Mouse (Mus musculus) liver (tissue): ENCODE measurements around the gene Usp21.
"Not testable (repeated sequence)": the region's sequence is repeated elsewhere in the genome, so short reads cannot be mapped to it uniquely, and the experiment has no call there.

Experiments used
- DNase-seq: peaks from one replicate; pipeline ENCODE4 v3.0.0-alpha.2; 2020; ENCODE audit warnings: mixed read lengths

The Usp21 gene

DNA sequence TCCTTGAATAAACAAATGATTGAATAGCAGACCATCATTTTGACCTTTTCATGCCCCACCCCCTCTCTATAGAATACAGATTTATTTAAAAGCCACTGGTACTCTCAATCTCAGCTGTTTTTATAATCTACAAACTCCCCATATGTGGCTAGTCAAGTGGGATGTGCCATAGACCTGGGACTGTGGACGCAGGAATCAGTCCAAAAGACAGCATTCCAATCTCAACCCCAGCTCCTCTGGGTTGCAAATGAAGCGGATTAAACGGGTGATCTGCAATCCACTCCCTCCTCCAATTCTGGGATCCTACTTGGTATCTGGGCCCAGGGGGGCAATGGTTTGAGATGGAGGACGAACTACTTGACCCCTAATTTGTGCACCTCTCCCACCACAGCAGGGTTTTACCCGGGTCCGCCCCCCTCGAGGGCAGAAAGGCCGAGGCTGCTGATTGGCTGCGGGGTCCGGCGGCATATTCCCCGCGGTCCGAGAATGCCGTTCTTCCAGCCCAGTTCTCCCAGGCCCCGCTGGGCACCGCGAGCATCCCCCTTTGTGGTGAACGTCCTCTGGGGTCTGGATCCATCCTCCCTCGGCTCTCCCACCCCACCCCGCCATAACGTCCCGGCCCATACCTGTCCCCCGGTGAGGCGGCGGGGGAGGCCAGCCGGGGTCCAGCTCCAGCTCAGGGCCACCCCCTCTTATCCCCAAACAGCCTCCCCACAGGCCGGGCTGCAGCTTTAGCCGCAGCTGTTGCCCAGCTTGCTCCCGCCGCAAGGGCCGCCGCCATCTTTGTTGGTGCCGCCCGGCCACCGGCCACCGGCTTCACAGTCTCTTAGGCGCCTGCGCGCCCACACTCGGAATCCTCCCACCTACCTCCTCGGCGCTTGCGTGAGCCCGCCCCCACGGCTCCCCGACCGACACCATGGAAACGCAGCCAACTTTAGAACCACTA is at the start of gene Usp21:
Gene Usp21 (minus strand): TSS at position 856 of the 946 bp plus-strand sequence.
- peak; percentile 95 for DNase-seq

DNA sequence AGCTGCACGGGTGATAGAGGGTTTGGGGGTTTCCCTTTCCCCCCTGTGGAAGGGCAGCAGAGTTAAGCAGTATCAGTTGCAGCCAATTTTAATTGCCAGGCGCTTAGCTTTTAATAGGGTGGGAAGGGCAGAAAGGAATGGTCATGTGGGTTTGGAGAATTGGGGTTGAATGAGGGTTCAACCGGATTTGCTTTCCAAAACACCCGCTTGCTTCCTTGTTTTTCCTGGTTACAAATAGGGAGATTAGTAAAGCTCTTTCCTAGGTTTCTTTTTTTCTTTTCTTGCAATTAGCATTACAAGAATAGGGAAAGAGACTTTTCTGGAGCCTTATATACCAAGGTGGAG is 42.4 kb upstream of the Usp21 start:
- no peak for DNase-seq

DNA sequence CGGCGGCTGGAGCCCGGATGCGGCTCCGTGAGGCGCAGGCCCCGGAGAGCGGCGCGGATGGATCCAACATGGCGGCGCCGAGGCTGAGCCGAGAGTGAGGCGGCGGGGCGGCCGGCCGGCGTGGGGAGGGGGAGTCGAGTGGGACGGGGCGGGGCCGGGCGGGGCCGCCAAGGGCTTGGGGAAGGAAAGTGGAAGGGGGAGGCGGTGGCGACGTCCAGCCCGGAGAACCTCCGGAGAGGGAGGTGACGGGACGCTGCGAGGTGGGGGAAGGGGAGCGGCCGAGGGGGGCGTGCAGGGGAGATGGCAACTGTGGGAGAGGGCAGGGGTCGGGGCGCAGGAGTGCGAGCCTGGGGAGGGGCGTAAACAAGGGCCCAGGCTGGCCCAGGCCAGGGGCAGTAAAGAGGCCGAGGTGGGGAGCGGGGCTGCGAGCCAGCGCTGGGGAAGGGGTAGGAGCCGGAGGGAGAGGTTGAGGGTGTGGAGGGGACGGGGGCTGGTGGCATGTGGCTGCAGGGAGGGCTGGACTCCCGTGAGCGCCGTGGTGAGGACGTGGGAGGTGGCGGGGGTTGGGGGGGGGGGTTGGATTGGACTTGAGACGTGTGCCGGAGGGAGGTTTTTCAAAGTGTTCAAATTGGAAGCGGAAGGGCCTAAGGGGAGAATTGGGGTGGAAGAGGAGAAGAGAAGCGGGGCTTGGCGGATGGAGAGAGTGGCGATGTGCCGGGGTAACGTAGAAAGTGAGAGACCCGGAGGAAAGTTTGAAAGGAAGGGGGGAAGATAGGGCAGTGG is 41.8 kb upstream of the Usp21 start:
- peak; percentile 86 for DNase-seq

DNA sequence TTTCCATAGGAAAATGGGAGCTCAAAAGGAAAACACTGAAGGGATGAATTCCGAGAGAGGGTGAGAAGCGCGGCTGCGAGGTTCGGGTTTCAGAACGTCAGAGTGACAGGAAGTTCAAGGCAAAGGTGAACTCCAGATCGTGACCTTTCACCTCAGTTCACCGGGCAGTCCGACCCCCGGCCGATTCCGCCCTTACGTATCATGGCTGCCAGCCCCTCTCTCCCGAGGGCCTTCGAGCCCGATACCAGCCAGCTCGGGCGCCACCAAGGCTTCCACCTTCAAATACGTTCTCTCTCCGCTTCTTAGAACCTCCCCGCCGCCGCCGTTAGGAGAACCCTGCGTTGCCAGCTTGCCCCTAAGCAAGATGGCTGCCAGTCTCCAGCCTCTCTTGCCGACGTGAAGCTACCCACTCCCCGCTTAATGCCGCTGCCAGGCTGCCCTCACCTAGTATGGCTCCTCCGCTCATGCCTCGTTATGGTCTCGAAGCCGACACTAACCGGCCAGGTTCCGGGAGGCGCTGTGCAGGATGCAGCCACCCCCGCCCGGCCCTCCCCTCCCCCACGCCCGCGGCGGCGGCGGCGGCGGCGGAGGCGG is 41.1 kb upstream of the Usp21 start, which contains the start of gene Dedd:
Gene Dedd (plus strand): TSS at position 307 of the 594 bp plus-strand sequence.
- peak; percentile 89 for DNase-seq

DNA sequence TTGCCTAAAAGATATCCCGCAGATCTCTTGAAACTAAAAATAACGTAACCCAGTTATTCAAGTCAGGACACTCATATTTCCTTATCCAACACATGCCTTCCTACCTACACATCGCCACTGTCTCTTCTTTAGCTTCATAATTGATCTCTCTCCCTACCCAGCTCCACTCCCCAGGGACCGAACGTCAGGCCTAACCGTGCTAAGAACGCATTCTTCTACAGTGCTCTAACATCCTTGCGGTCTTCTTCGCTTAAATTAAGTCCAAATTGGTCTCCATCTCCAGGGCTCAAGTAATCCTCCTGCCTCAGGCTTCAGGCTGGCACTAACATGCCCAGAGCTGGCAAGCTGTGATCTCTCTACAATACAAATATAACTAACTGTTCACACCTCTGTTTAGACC is 40.5 kb upstream of the Usp21 start:
- DNase-seq = peak; percentile 25

DNA sequence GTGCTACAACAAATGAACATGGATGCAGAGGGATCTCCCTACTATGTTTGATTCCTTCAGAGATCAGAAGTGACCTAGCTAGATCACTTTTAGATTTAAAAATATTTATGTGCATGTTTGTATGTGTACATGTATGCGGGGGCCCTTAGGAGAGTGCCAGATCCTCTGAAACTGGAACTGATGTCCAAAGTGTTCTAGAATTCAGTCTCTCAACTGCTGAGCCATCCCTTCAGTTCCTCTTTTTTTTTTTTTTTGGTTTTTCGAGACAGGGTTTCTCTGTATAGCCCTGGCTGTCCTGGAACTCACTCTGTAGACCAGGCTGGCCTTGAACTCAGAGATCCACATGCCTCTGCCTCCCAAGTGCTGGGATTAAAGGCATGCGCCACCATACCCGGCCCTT is 38.8 kb upstream of the Usp21 start:
- DNase-seq = not testable (repeated sequence)

DNA sequence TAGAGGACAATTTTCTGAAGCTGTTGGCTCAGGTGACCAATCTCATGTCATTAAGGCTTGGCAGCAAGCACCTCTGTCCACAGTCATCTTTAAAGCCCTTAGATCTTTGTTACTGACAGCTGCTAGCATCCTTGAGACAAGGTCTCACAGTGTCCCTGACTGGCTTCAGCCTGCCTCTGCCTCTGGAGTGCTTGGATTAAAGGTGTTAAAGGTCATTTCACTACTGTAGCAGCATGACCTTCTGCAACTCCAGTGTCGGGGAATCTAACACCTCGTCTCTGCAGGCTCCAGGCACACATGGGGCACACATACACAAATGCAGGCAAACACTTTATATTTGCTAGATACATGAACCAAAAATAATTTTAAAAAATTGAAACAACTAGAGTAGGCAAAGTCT is 37.8 kb upstream of the Usp21 start:
- DNase-seq = no peak

DNA sequence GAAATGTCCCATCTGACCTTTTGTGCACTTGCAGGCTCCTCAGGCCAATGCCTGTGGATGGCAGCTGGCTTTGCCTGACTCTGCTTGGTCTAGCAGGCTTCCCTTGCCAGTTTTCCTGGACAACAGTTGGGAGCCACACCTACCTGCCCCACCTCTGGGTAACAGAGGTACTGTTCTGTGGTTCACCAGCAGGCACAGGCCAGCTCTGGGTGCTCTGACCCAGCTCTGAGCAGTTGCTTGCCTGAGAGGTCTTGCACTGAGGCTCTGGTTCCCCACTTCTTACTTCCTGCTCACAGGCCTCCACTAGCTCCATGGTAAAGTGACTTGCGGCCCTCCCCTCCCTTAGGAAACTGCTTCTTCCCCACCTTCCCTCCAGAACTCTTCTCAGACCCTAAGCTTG is 34.2 kb upstream of the Usp21 start:
- no peak for DNase-seq

DNA sequence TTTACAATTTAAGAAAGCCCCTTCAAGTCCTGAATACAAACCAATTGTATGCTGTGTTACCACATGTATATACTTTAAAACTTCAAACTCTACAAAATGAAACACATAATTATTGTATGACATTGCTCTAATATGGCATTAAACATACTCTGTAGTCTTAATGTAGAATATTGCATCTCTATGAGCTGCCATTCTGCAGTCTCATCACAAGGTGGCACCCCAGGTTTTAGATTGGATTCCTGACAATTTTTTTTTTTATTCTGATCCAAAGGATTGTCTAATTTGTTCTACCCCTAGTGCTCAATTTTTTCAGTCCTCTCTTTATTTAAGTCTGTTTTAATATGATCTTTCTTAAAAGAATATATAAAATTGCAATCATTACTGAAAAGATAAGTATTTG is 33.6 kb upstream of the Usp21 start:
- DNase-seq = no peak

DNA sequence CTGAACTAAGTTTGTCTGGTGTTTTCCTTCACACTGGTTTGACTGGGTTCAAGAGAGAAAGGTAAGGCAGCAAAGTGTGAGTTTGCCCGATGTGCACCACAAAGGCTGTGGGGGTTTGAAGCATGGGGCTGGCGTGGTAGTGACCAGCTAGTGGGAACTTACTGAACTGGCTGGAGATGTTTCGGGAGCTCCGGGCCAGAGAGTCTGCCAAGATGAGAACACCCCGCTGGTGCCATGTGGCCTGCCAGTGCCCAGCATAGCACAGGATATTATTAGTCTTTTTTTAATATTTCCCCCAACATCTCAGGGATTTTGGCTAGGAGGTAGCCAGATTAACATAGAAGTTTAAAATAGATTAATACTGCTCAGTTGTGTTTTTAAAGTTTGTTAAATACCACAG is 32.4 kb upstream of the Usp21 start:
- DNase-seq = no peak

DNA sequence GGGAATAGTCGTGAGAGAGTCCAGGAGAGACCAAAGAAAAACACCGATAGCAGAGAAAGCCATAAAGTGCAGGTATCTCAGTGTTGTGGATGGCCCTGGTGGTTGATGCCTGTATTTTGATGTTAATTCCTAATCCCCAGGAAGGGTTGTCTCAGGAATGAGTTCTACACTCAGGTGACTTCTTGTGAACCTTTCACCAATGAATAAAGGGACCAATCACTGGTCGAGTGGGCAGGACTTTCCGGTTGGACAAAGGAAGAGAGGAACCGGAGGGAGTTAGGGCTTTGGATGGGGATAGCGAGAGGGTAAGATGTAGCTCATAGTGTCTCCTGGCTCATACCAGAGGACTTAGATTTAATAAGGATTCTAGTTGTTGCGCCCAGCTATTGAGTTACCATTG is 32.0 kb upstream of the Usp21 start:
- no peak for DNase-seq

DNA sequence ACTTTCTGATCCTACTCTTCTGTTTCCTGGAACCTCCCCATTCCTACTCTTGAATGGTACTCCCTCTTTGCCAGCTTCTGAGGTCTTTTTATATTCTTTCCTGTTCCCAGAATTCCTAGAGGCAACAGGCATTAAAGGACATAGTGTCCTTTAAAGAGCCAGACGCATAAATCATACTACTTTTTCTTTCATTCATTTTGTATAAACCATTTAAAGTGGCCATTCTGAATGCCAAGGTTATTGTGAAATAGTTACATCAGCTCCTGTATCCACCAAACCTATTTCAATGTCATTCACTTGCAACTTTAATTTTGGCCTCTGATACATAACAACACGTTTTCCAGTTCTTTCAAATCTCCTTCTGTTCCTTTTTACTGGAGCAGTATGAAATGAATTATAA is 21.5 kb upstream of the Usp21 start:
- DNase-seq = no peak

DNA sequence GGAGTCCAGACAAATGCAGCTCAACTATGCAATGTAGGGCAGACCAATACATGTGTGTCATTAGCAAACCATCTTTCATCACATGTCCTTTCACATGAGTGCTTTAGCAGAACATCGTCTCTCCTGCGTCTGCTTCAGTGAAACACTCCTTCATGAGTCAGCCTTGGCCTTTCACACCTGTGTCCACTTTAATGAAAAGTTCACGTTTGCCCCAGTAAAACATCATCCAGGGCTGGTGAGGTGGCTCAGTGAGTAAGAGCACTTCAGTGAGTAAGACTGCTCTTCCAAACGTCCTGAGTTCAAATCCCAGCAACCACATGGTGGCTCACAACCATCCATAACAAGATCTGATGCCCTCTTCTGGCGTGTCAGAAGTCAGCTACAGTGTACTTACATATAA is 18.4 kb upstream of the Usp21 start:
- not testable (repeated sequence) for DNase-seq

DNA sequence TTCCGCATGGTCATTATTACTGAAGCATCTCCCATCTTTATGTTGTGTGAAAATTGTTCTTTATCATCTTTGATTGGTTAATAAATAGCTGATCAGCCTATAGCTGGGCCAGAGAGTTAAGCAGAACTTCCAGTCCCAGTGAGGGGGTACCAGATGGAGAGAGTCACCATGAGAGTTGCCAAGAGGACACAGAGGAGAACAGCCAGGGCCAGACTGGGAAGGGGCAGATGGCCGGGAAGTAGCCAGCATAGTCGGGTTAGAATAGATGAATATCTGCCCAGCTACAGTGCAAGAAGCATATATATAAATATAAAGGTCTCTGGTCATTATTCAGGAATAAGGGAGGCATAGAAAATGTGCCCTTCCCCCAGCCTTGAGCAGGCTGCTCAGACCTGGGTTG is 10.4 kb upstream of the Usp21 start:
- DNase-seq = no peak

DNA sequence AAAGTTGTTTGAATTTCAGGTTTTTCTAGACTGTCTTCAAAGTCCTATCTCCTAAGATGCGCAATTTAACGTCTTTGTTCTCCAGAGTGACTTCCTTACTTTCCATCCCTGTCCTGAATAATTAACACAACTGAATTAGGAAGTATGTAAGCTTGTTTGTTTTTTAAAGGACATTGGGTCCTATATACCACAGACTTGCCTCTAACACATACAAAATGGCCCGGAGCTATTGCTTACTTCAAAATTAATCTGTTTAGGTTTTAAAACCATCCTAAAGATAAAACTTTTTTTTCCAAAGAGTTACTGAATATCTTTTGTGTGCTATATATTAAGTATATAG is 7.2 kb upstream of the Usp21 start:
- no peak for DNase-seq

DNA sequence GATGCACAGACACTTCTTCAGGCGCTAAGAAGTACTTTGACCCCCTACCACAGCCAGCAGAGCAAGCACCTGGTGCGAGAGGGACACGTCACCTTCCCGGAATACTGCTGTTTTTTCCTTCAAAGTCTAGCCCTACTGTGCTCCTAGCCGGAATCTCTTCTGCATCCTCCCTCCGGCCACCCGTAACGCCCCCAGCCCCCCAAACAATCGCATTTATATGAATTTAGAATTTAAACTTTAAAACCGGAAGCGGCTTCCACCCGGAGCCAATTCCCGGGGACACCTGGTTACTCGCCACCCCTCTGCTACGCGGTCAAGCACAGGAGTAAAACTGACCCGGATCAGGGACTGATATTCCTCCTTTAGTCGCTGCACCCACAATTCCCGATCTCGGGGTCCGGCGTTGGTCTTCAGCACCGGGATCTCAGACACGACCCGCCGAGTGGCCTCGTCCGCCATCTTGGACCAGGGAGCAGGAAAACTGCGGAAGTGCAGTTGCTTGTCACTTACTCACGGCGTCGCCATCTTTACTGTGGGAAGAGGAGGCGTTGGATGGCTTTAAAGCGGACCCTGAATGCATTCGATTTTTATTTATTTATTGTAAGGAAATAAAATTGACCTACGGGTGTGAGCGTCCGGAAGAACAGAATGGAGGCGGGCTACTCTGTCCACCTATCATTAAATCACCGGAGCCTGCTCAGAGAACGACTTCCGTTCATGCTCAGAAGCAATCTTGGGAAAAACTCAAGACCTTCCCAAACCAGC is 6.7 kb upstream of the Usp21 start, which contains the start of gene Ufc1:
Gene Ufc1 (minus strand): TSS at position 727 of the 765 bp plus-strand sequence.
- DNase-seq = peak; percentile 81

DNA sequence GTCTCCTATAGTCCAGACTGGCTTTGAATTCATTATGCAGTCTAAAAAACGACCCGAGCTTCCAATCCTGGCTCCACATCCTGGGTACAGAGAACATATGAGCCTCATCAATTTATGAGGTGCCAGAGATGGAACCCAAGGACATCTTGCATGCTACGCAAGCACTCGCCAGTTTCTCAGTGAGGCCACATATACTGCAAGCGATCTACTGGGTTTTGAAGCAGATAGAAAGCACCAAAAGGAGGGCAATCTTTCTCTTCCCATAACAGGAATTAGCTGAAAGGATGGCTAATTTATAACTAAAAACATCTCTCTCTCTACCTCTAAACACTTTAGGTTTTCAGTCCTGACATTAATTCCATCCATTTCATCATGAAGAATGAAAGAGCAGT is 6.1 kb upstream of the Usp21 start:
- DNase-seq = no peak

DNA sequence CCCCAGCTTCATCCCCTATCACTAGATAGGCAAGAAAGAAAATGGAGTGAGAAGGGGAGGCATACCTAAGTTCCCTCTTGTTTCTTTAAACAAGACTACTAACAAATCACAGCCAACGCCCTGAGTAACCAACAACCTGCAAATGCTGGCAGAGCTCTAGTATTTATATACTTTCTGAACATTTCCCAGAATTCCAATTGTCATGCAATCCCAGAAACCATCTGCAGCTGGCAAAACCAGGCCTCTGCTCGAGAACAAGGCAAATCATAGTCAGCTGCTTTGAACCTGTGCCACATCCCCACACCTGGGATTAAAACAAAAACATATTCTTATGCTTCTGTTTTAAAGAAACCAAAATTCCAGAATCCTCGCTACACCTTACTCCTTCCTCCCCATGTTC is 5.6 kb upstream of the Usp21 start:
- no peak for DNase-seq

DNA sequence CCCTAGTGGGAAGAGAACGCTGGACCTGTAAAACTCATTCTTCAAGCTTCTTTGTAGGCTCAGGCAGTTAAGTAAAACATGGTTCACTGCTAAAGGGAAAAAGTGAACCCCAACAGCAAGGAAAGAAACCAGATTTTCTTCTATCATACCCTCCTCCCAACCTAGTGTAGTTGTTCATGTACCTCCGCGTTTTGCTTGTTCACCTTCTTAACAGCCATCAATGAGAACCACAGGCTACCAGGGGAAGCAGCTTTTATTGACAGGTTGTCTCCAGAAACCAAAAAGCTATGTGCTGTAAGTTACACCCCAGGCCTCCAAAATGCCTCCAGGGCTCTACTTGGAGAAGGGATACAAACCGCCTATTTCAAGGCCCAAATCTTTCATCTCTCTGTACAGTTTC is 537 bp upstream of the Usp21 start:
- no peak for DNase-seq

DNA sequence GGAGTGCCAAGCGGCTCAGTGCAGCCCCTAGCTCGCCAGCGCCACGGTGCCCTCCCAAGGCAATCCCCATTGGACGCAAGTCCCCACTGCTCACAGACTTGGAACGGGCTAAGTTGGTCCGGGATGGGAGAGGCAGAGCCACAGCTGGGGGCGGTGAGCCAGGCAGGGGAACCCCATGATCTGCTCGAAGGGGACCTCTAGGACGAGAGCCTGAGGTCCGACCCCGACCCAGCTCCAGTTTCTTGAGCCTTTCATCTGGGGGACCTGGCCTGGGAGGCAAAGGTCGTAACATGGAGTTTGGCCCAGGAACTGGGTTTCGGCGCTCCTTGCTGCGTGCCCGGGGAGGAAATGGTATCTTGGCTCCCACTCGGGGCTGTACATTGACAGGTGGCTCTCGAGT is 1.3 kb downstream of the Usp21 start:
- DNase-seq = no peak

DNA sequence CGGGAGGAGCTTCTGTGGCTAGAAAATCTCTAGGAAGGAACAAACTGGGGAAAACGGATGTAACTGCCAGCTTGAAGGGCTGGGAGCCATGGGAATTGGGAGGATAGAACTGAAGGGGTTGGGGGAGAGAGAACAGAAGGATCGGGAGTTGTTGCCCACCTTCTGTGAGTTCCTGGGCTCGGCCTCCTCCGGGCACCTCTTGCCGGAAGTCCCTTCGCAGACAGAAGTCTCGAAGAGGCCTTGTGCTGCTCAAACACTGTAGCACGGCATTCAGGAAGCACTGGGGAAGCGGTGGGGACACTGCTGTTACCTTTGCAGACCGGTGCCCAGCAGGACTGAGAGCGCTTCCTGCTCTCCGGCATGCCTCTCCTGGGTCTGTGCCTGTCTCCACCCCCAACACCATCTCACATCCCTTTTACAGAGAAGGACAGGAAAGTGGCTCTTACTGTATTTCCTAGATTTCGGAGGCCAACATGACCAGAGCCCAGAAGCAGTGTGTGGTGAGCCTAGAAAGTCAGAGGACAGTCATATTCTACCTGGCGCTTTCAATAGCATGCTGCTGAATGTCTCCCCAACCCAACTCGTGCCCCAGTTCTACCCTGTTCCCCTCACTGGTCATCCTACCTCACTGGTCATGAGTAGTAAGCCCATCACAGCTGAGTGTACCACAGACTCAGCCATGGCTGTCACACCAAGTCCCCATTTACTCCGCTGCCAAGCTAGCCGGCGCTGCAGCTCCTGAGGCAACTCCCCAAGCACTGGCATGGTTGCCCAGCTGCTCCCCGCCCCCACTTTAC is 2.5 kb downstream of the Usp21 start:
- no peak for DNase-seq

DNA sequence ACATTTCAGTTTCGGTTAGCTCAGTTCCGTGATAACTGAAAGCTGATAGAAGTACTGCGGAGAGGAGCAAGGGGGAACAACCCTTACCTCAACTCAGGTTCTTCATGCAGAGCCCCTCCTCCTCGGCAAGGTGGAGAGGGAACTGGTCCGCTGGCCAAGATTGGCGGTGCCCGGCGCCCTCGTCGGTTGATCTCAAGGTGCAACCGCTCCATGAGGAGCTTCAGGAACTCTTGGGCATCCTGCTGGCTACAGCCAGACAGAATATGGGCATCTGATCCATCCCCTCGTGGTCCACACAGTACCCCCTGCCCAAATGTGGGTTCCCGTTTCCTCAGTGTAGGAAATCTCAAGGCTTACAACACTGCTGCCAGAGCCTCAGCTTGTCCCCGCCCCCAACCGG is 3.3 kb downstream of the Usp21 start:
- DNase-seq = no peak
